Mouse (Mus musculus): Measurements from ENCODE around the gene Ndufs4.

GRCm38 (mm10) chr13:114376511-114376910, 11.5 kb downstream of the Ndufs4 start:
- TF ChIP-seq CTCF (IDR thresholded peaks at IDR 0.05; ENCODE audit: insufficient read depth, low read depth, low read length) (no peak), POLR2A (IDR thresholded peaks at IDR 0.05; ENCODE audit: insufficient read depth, low read depth, low read length) (no peak)
